Mouse (Mus musculus) heart, embryonic 13.5 days (tissue): ENCODE data around the gene Adgrl2. TPM values are rescaled to one million over a fixed set of nuclear protein-coding genes. Genes with fewer than 3 reads are reported as not detected.
A peak's percentile ranks its signal among the peaks of the same experiment; 100 is the strongest.

Experiments
- ATAC-seq: fragments of 200-750 bp; cut with Nextera tagmentation; 2 replicates; pipeline ENCODE4 v1.8.0; 2017; ENCODE audit warnings: moderate TSS enrichment; ENCODE audit not compliant: insufficient number of reproducible peaks, low FRiP score, low TSS enrichment; ENCODE audit errors: extremely low read depth
- H3K27ac ChIP-seq: fragments of 300-500 bp; sonication (generic); replicated peaks from 2 replicates; pipeline ENCODE4 v1.5.1; 2015; ENCODE audit warnings: moderate library complexity, mild to moderate bottlenecking, inconsistent platforms
- H3K27me3 ChIP-seq: fragments of 300-500 bp; sonication (generic); replicated peaks from 2 replicates; pipeline ENCODE4 v1.6.1; 2015; ENCODE audit warnings: mild to moderate bottlenecking, inconsistent platforms
- H3K36me3 ChIP-seq: fragments of 300-500 bp; sonication (generic); 2 replicates; pipeline ENCODE4 v1.6.1; 2015; ENCODE audit warnings: mild to moderate bottlenecking, inconsistent platforms
- H3K4me1 ChIP-seq: fragments of 300-500 bp; sonication (generic); 2 replicates; pipeline ENCODE4 v1.6.1; 2015; ENCODE audit warnings: inconsistent platforms
- H3K4me2 ChIP-seq: fragments of 300-500 bp; sonication (generic); 2 replicates; pipeline ENCODE4 v1.6.1; 2015; ENCODE audit warnings: inconsistent platforms, mild to moderate bottlenecking, moderate library complexity
- H3K4me3 ChIP-seq: fragments of 300-500 bp; sonication (generic); 2 replicates; pipeline ENCODE4 v1.5.1; 2015; ENCODE audit warnings: moderate library complexity, mild to moderate bottlenecking, inconsistent platforms
- H3K9ac ChIP-seq: fragments of 300-500 bp; sonication (generic); 2 replicates; pipeline ENCODE4 v1.6.1; 2015; ENCODE audit warnings: inconsistent platforms, mild to moderate bottlenecking, moderate library complexity
- H3K9me3 ChIP-seq: fragments of 300-500 bp; sonication (generic); 2 replicates; pipeline ENCODE4 v1.6.1; 2016; ENCODE audit warnings: inconsistent platforms
- WGBS: fragments of 180-500 bp; shearing (Covaris S2); methylation state at CpG from one replicate; pipeline ENCODE4 v1.1.7; 2015; ENCODE audit warnings: mixed read lengths; 5-methylcytosine and 5-hydroxymethylcytosine counted together
- polyA plus RNA-seq: library from polyadenylated mRNA; unstranded; fragments of >200 nt; fragmentation: Nextera tagmentation; extraction: Ambion mirVana; gene quantifications from 2 replicates; pipeline ENCODE4 v1.2.1, GENCODE M21; 2015

Gene Adgrl2
- polyA plus RNA-seq, 1 experiment from 2014 or later = 34.4 TPM

GRCm38 (mm10) chr3:148977124-148977529 is 13.2 kb downstream of the Adgrl2 start:
- no peak; the same call in 1 of the 2 replicates for ATAC-seq
- peak overlapping the region; percentile 70 for H3K4me2 ChIP-seq
- peak overlapping the region; percentile 59 for H3K27ac ChIP-seq
- H3K4me3 ChIP-seq = peak overlapping the region; percentile 46
- 23% methylated on average over 16 of the region's 16 CpGs for WGBS
- H3K9ac ChIP-seq = peak overlapping the region; percentile 75
- H3K9me3 ChIP-seq = no peaks in the 10 kb centered on the region
- H3K36me3 ChIP-seq = no peaks in the 10 kb centered on the region
- H3K4me1 ChIP-seq = peaks cover 53% of the 10 kb centered on the region
- H3K27me3 ChIP-seq = no peaks in the 10 kb centered on the region

GRCm38 (mm10) chr3:148971893-148972596 is 18.3 kb downstream of the Adgrl2 start:
- H3K4me1 ChIP-seq = peaks cover 37% of the 10 kb centered on the region
- no peaks in the 10 kb centered on the region for H3K9me3 ChIP-seq
- no peak for ATAC-seq
- no peak overlapping the region for H3K4me3 ChIP-seq
- H3K27ac ChIP-seq = no peak overlapping the region
- no peaks in the 10 kb centered on the region for H3K27me3 ChIP-seq
- 61% methylated on average over 11 of the region's 11 CpGs for WGBS
- 0 out of 2 replicates have a peak overlapping the region, but pooled peaks have one; percentile 24 for H3K9ac ChIP-seq
- H3K36me3 ChIP-seq = no peaks in the 10 kb centered on the region
- no peak overlapping the region for H3K4me2 ChIP-seq

- ATAC-seq = no peak
- Histone ChIP-seq H3K36me3 (no peaks in the 10 kb centered on the region), H3K9ac (no peak overlapping the region), H3K4me1 (peaks cover 41% of the 10 kb centered on the region), H3K27ac (no peak overlapping the region), H3K27me3 (no peaks in the 10 kb centered on the region), H3K4me3 (no peak overlapping the region), H3K9me3 (no peaks in the 10 kb centered on the region), H3K4me2 (no peak overlapping the region)
- WGBS = 79% methylated on average over 13 of the region's 13 CpGs
These were observed 25.3 kb downstream of the Adgrl2 start for GRCm38 (mm10) chr3:148964991-148965605.

- Histone ChIP-seq H3K9ac (no peak overlapping the region), H3K27ac (no peak overlapping the region), H3K4me3 (no peak overlapping the region), H3K9me3 (no peaks in the 10 kb centered on the region), H3K4me1 (peaks cover 54% of the 10 kb centered on the region), H3K27me3 (no peaks in the 10 kb centered on the region), H3K4me2 (no peak overlapping the region), H3K36me3 (no peaks in the 10 kb centered on the region)
- WGBS = 78% methylated on average over 5 of the region's 5 CpGs
- no peak for ATAC-seq
These were observed 26.8 kb downstream of the Adgrl2 start for GRCm38 (mm10) chr3:148963381-148964044.

GRCm38 (mm10) chr3:148961611-148962010 is 28.7 kb downstream of the Adgrl2 start:
- no peaks in the 10 kb centered on the region for H3K27me3 ChIP-seq
- no peak overlapping the region for H3K27ac ChIP-seq
- no peaks in the 10 kb centered on the region for H3K9me3 ChIP-seq
- H3K36me3 ChIP-seq = no peaks in the 10 kb centered on the region
- no peak overlapping the region for H3K4me3 ChIP-seq
- WGBS = 72% methylated on average over 5 of the region's 5 CpGs
- H3K4me2 ChIP-seq = no peak overlapping the region
- H3K9ac ChIP-seq = no peak overlapping the region
- H3K4me1 ChIP-seq = peaks cover 64% of the 10 kb centered on the region
- no peak for ATAC-seq

- Histone ChIP-seq H3K36me3 (no peaks in the 10 kb centered on the region), H3K4me1 (peaks cover 66% of the 10 kb centered on the region), H3K27me3 (no peaks in the 10 kb centered on the region), H3K27ac (no peak overlapping the region), H3K9me3 (no peaks in the 10 kb centered on the region), H3K9ac (peak overlapping the region; percentile 40; the same call in 1 of the 2 replicates), H3K4me3 (no peak overlapping the region), H3K4me2 (0 out of 2 replicates have a peak overlapping the region, but pooled peaks have one; percentile 5)
- WGBS = 36% methylated on average over 9 of the region's 9 CpGs
- no peak for ATAC-seq
These were observed 29.5 kb downstream of the Adgrl2 start for GRCm38 (mm10) chr3:148960751-148961289.

GRCm38 (mm10) chr3:148960215-148960614 is 30.1 kb downstream of the Adgrl2 start:
- Histone ChIP-seq H3K27ac (no peak overlapping the region), H3K9me3 (no peaks in the 10 kb centered on the region), H3K4me1 (peaks cover 70% of the 10 kb centered on the region), H3K9ac (no peak overlapping the region), H3K4me3 (no peak overlapping the region), H3K27me3 (no peaks in the 10 kb centered on the region), H3K4me2 (peak overlapping the region; percentile 81), H3K36me3 (no peaks in the 10 kb centered on the region)
- no peak for ATAC-seq
- WGBS = 82% methylated on average over 10 of the region's 10 CpGs

GRCm38 (mm10) chr3:148959327-148960025 is 30.9 kb downstream of the Adgrl2 start:
- Histone ChIP-seq H3K4me1 (peaks cover 67% of the 10 kb centered on the region), H3K27ac (peak overlapping the region; percentile 42)
- 7% methylated on average over 15 of the region's 15 CpGs for WGBS

GRCm38 (mm10) chr3:148958714-148959113 is 31.6 kb downstream of the Adgrl2 start:
- H3K4me2 ChIP-seq = peak overlapping the region; percentile 81
- peaks cover 67% of the 10 kb centered on the region for H3K4me1 ChIP-seq
- 25% methylated on average over 5 of the region's 5 CpGs for WGBS
- H3K36me3 ChIP-seq = no peaks in the 10 kb centered on the region
- peak overlapping the region; percentile 75 for H3K9ac ChIP-seq
- ATAC-seq = no peak
- H3K27ac ChIP-seq = peak overlapping the region; percentile 42
- peak overlapping the region; percentile 52 for H3K4me3 ChIP-seq
- no peaks in the 10 kb centered on the region for H3K9me3 ChIP-seq
- no peaks in the 10 kb centered on the region for H3K27me3 ChIP-seq

More at GRCm38 (mm10) chr3:148959327-148960025, 30.9 kb downstream of the Adgrl2 start:
- H3K9me3 ChIP-seq = no peaks in the 10 kb centered on the region
- no peaks in the 10 kb centered on the region for H3K36me3 ChIP-seq
- H3K4me2 ChIP-seq = peak overlapping the region; percentile 81
- H3K27me3 ChIP-seq = no peaks in the 10 kb centered on the region
- ATAC-seq = no peak
- peak overlapping the region; percentile 75 for H3K9ac ChIP-seq
- H3K4me3 ChIP-seq = peak overlapping the region; percentile 52

GRCm38 (mm10) chr3:148958185-148958584 is 32.2 kb downstream of the Adgrl2 start:
- no peak for ATAC-seq
- Histone ChIP-seq H3K36me3 (peaks cover 2% of the 10 kb centered on the region; the same call in 1 of the 2 replicates), H3K4me1 (peaks cover 67% of the 10 kb centered on the region), H3K4me3 (no peak overlapping the region), H3K9ac (peak overlapping the region; percentile 28; the same call in 1 of the 2 replicates), H3K27me3 (no peaks in the 10 kb centered on the region), H3K9me3 (no peaks in the 10 kb centered on the region), H3K4me2 (peak overlapping the region; percentile 81), H3K27ac (no peak overlapping the region)
- WGBS = 61% methylated on average over 9 of the region's 9 CpGs
